Comparison of ENCODE assay signal across 28 mouse cellular contexts in the genomic region with DNA sequence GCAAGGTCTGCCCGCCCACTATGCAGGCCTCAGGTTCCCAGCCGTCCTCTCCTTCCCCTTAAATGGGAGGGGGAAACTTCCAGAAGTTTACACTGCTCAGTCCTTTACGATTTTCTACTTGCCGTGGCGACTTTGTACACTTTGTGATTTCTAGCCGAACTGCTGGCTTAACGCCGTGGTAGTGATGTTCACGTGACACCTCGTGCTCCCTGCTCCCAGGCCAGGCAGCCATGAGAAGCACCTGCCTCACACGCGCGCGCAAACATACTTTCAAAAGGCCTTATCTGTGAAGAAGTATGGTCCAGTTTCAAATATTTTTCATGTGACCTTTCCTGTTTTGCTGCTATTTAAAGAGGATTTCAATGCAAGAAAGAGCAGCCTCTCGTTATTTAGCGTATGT. TPM values are rescaled to one million over a fixed set of nuclear protein-coding genes. Genes with fewer than 3 reads are reported as not detected.
A peak's percentile ranks its signal among the peaks of the same experiment; 100 is the strongest.
DNase-seq lines count a peak whose midpoint lies in the region; ATAC-seq and TF ChIP-seq lines count a peak whose summit lies in the region.
"Had no signal": no experiment of that assay in that cellular context is flagged by ENCODE, and none has a peak within 500 bp of the region (broad histone marks: within the 10 kb centered on the region; RNA-seq: fewer than 3 reads in every experiment).

No protein-coding gene starts in this region.

- no peak for ATAC-seq in liver, embryonic 11.5 days (replicated peaks; ENCODE audit: low FRiP score)
- ATAC-seq in liver, embryonic 12.5 days = no peak
- peak; percentile 26; the same call in 1 of the 2 replicates for ATAC-seq in lung, postnatal 0 days
- ATAC-seq: activated CD4-positive, CD25-positive, alpha-beta regulatory T cell, adult 4 months; CD4-positive, CD25-positive, alpha-beta regulatory T cell, adult 4 months; forebrain, embryonic 13.5 days; forebrain, embryonic 16.5 days; hindbrain, embryonic 16.5 days had no signal

- H3K9me3 ChIP-seq in liver, embryonic 11.5 days (ENCODE audit: control insufficient read depth, low read length) = no peaks in the 10 kb centered on the region
- no peaks in the 10 kb centered on the region for H3K9me3 ChIP-seq in liver, embryonic 12.5 days (replicated peaks)
- no peaks in the 10 kb centered on the region for H3K9me3 ChIP-seq in lung, postnatal 0 days (ENCODE audit: low read length)
- H3K9me3 ChIP-seq in limb, embryonic 10.5 days (replicated peaks) = no peaks in the 10 kb centered on the region
- H3K9me3 ChIP-seq: forebrain, embryonic 10.5 days; forebrain, embryonic 13.5 days; hindbrain, embryonic 10.5 days; hindbrain, embryonic 13.5 days had no signal

- no peaks in the 10 kb centered on the region for H3K27me3 ChIP-seq in liver, embryonic 11.5 days (replicated peaks; ENCODE audit: control insufficient read depth, insufficient read depth, low read length)
- H3K27me3 ChIP-seq in liver, embryonic 12.5 days (replicated peaks) = no peaks in the 10 kb centered on the region
- no peaks in the 10 kb centered on the region for H3K27me3 ChIP-seq in lung, postnatal 0 days (replicated peaks; ENCODE audit: insufficient read depth, low read length)
- H3K27me3 ChIP-seq in C2C12 (ENCODE audit: control insufficient read depth, insufficient read depth, insufficient read length) = no peaks in the 10 kb centered on the region
- no peaks in the 10 kb centered on the region for H3K27me3 ChIP-seq in limb, embryonic 10.5 days (ENCODE audit: low read depth, poor library complexity, severe bottlenecking)
- H3K27me3 ChIP-seq: forebrain, embryonic 13.5 days; hindbrain, embryonic 13.5 days had no signal

- no peak overlapping the region for H3K9ac ChIP-seq in liver, embryonic 11.5 days (ENCODE audit: low read depth, low read length)
- H3K9ac ChIP-seq in liver, embryonic 12.5 days = no peak overlapping the region
- no peak overlapping the region for H3K9ac ChIP-seq in lung, postnatal 0 days (replicated peaks; ENCODE audit: low read depth)
- H3K9ac ChIP-seq: forebrain, embryonic 13.5 days; hindbrain, embryonic 13.5 days had no signal

- H3K27ac ChIP-seq in liver, embryonic 11.5 days (ENCODE audit: low read depth, low read length) = no peak overlapping the region
- H3K27ac ChIP-seq in liver, embryonic 12.5 days = no peak overlapping the region
- no peak overlapping the region for H3K27ac ChIP-seq in lung, postnatal 0 days (ENCODE audit: low read length)
- no peak overlapping the region for H3K27ac ChIP-seq in limb, embryonic 10.5 days
- H3K27ac ChIP-seq: forebrain, embryonic 10.5 days; forebrain, embryonic 13.5 days; hindbrain, embryonic 10.5 days; hindbrain, embryonic 13.5 days had no signal

- WGBS in liver, embryonic 11.5 days = 86% methylated on average over 16 of the region's 16 CpGs
- 81% methylated on average over 16 of the region's 16 CpGs for WGBS in liver, embryonic 12.5 days (ENCODE audit: insufficient replicate concordance)
- 45% methylated on average over 16 of the region's 16 CpGs for WGBS in lung, postnatal 0 days
- 90% methylated on average over 16 of the region's 16 CpGs for WGBS in limb, embryonic 10.5 days

- no peaks in the 10 kb centered on the region for H3K4me1 ChIP-seq in liver, embryonic 11.5 days (replicated peaks; ENCODE audit: control insufficient read depth, insufficient read depth, low read length)
- no peaks in the 10 kb centered on the region for H3K4me1 ChIP-seq in liver, embryonic 12.5 days
- no peaks in the 10 kb centered on the region for H3K4me1 ChIP-seq in lung, postnatal 0 days (ENCODE audit: insufficient read depth, low read depth, low read length)
- H3K4me1 ChIP-seq in limb, embryonic 10.5 days = no peaks in the 10 kb centered on the region
- H3K4me1 ChIP-seq: forebrain, embryonic 10.5 days; forebrain, embryonic 13.5 days; hindbrain, embryonic 10.5 days; hindbrain, embryonic 13.5 days had no signal

- no peaks in the 10 kb centered on the region for H3K79me3 ChIP-seq in C2C12 (ENCODE audit: low read depth)

- H3K4me3 ChIP-seq in liver, embryonic 11.5 days (ENCODE audit: low read depth, low read length) = no peak overlapping the region
- no peak overlapping the region for H3K4me3 ChIP-seq in liver, embryonic 12.5 days
- no peak overlapping the region for H3K4me3 ChIP-seq in lung, postnatal 0 days (ENCODE audit: low read depth, low read length)
- H3K4me3 ChIP-seq in C2C12 (ENCODE audit: insufficient read depth, poor library complexity, severe bottlenecking) = peak overlapping the region; percentile 14
- no peak overlapping the region for H3K4me3 ChIP-seq in limb, embryonic 10.5 days
- H3K4me3 ChIP-seq: forebrain, embryonic 10.5 days; forebrain, embryonic 13.5 days; hindbrain, embryonic 10.5 days; hindbrain, embryonic 13.5 days had no signal

- no peak for TF ChIP-seq CTCF in lung, postnatal 0 days (IDR thresholded peaks at IDR 0.05)
- TF ChIP-seq CTCF in C2C12 (IDR thresholded peaks at IDR 0.05; ENCODE audit: control insufficient read depth, insufficient read depth, insufficient read length) = no peak

- peak; percentile 11 for DNase-seq in liver, embryonic 11.5 days (ENCODE audit: low spot score)
- DNase-seq in lung, postnatal 0 days (ENCODE audit: low spot score) = peak; percentile 23
- DNase-seq in lung, adult 18-20 months = no peak
- DNase-seq in limb, embryonic 10.5 days (ENCODE audit: low spot score) = peak; percentile 22
- DNase-seq in kidney, adult 9 months = no peak
- no peak for DNase-seq in adrenal gland, postnatal 36 days
- DNase-seq: adrenal gland, adult 8-10 months; adrenal gland, postnatal 25 days; B cell, adult 2 months; cerebellum, adult 18-20 months; cerebellum, adult 9-10 months; cerebellum, postnatal 14 days; gastrocnemius, postnatal 10 days; gastrocnemius, postnatal 36 days; heart, postnatal 36 days had no signal

- no peaks in the 10 kb centered on the region for H3K79me2 ChIP-seq in C2C12 (ENCODE audit: control insufficient read depth, insufficient read depth)

- no peak overlapping the region for H3K4me2 ChIP-seq in liver, embryonic 11.5 days
- H3K4me2 ChIP-seq in liver, embryonic 12.5 days = no peak overlapping the region
- H3K4me2 ChIP-seq in lung, postnatal 0 days (replicated peaks; ENCODE audit: low read depth, low read length) = no peak overlapping the region
- H3K4me2 ChIP-seq: forebrain, embryonic 13.5 days; heart, embryonic 11.5 days; hindbrain, embryonic 13.5 days had no signal

- TF ChIP-seq EP300 in lung, postnatal 0 days (IDR thresholded peaks at IDR 0.05) = no peak

- H3K36me3 ChIP-seq in liver, embryonic 11.5 days (ENCODE audit: control insufficient read depth, insufficient read depth, low read length) = no peaks in the 10 kb centered on the region
- no peaks in the 10 kb centered on the region for H3K36me3 ChIP-seq in liver, embryonic 12.5 days
- no peaks in the 10 kb centered on the region for H3K36me3 ChIP-seq in lung, postnatal 0 days (ENCODE audit: insufficient read depth, low read length)
- no peaks in the 10 kb centered on the region for H3K36me3 ChIP-seq in C2C12 (ENCODE audit: control insufficient read depth, insufficient read depth)
- H3K36me3 ChIP-seq in limb, embryonic 10.5 days = no peaks in the 10 kb centered on the region
- H3K36me3 ChIP-seq: forebrain, embryonic 10.5 days; hindbrain, embryonic 10.5 days; hindbrain, embryonic 13.5 days had no signal

- H3ac ChIP-seq in C2C12 (ENCODE audit: control insufficient read depth, insufficient read length, low read depth) = no peak overlapping the region

TF ChIP-seq in C2C12, 6 proteins besides CTCF, POLR2A, EP300 and RAD21:
- no peak for TF ChIP-seq USF1 (IDR thresholded peaks at IDR 0.05; ENCODE audit: low read depth)
- no peak for TF ChIP-seq MYOG (IDR thresholded peaks at IDR 0.05; ENCODE audit: control insufficient read depth, extremely low read depth, insufficient read length)
- no peak for TF ChIP-seq CEBPB (IDR thresholded peaks at IDR 0.05; ENCODE audit: low read depth)
- TF ChIP-seq MYOD1 (IDR thresholded peaks at IDR 0.05; ENCODE audit: control insufficient read depth, insufficient read length, low read depth) = no peak
- no peak for TF ChIP-seq MAX (IDR thresholded peaks at IDR 0.05)
- TF ChIP-seq FOSL1 (IDR thresholded peaks at IDR 0.05; ENCODE audit: insufficient read depth, low read length, poor library complexity, severe bottlenecking) = no peak

RNA-seq across cellular contexts. Expression of a gene that starts 53.3 kb away (rescaled TPM):
- 2.0 and 2.3 TPM in 2 replicates for polyA plus RNA-seq in liver, embryonic 11.5 days (2014; fragmentation: Nextera tagmentation; extraction: Ambion mirVana)
- 0.98 TPM in 2 replicates for polyA plus RNA-seq in liver, embryonic 12.5 days (2016; fragmentation: Nextera tagmentation; extraction: Ambion mirVana)
- 24.6 and 26.5 TPM in 2 replicates for polyA plus RNA-seq in lung, postnatal 0 days (2015; fragmentation: Nextera tagmentation; extraction: Ambion mirVana)
- polyA plus RNA-seq in C2C12 (2012; fragmentation: generic; extraction: Trizol) = not detected
- 8.4 and 19.2 TPM in 2 replicates for polyA plus RNA-seq in limb, embryonic 10.5 days (2016; fragmentation: Nextera tagmentation; extraction: Ambion mirVana)
- 10 to 100 TPM; 12.6 to 18.9 TPM for total RNA-seq in adrenal gland, postnatal 36 days (2021)
- total RNA-seq: granulocyte monocyte progenitor cell, adult 5-6 weeks; MEL had no signal
- polyA plus RNA-seq: activated CD4-positive, CD25-positive, alpha-beta regulatory T cell, adult 4 months; CD4-positive, CD25-positive, alpha-beta regulatory T cell, adult 4 months had no signal

Comparison
In these comparisons a context has a peak if more than half of its experiments do, and no peak if none do; other contexts are left out.
1. DNase-seq: peak in liver, embryonic 11.5 days (single experiment), lung, postnatal 0 days (single experiment) and limb, embryonic 10.5 days (single experiment); none in lung, adult 18-20 months (0 of 2), kidney, adult 9 months (single experiment) and adrenal gland, postnatal 36 days (0 of 2).